Mouse (Mus musculus) embryonic facial prominence, embryonic 13.5 days (tissue): ENCODE results near the gene Gli3. TPM values are rescaled to one million over a fixed set of nuclear protein-coding genes. Genes with fewer than 3 reads are reported as not detected.

Source experiments
- ATAC-seq: fragments of 200-750 bp; cut with Nextera tagmentation; 2 replicates; pipeline ENCODE4 v1.8.0; 2017; ENCODE audit warnings: low read depth; ENCODE audit not compliant: insufficient number of reproducible peaks, insufficient read depth, low FRiP score, low TSS enrichment
- H3K27ac ChIP-seq: fragments of 300-500 bp; sonication (generic); 2 replicates; pipeline ENCODE4 v1.5.1; 2015; ENCODE audit warnings: moderate library complexity, mild to moderate bottlenecking, inconsistent platforms
- H3K27me3 ChIP-seq: fragments of 300-500 bp; sonication (generic); 2 replicates; pipeline ENCODE4 v1.6.1; 2015; ENCODE audit warnings: mild to moderate bottlenecking, inconsistent platforms
- H3K36me3 ChIP-seq: fragments of 300-500 bp; sonication (generic); 2 replicates; pipeline ENCODE4 v1.6.1; 2015; ENCODE audit warnings: mild to moderate bottlenecking, inconsistent platforms
- H3K4me1 ChIP-seq: fragments of 300-500 bp; sonication (generic); 2 replicates; pipeline ENCODE4 v1.6.1; 2015; ENCODE audit warnings: inconsistent platforms
- H3K4me2 ChIP-seq: fragments of 300-500 bp; sonication (generic); 2 replicates; pipeline ENCODE4 v1.6.1; 2015; ENCODE audit warnings: moderate library complexity, mild to moderate bottlenecking, inconsistent platforms
- H3K4me3 ChIP-seq: fragments of 300-500 bp; sonication (generic); 2 replicates; pipeline ENCODE4 v1.5.1; 2015; ENCODE audit warnings: mild to moderate bottlenecking, inconsistent platforms
- H3K9ac ChIP-seq: fragments of 300-500 bp; sonication (generic); 2 replicates; pipeline ENCODE4 v1.6.1; 2015; ENCODE audit warnings: mild to moderate bottlenecking, inconsistent platforms
- H3K9me3 ChIP-seq: fragments of 300-500 bp; sonication (generic); 2 replicates; pipeline ENCODE4 v1.6.1; 2016; ENCODE audit warnings: inconsistent platforms
- WGBS: fragments of 180-500 bp; shearing (Covaris S2); methylation state at CpG from one replicate; pipeline ENCODE4 v1.1.7; 2015; ENCODE audit warnings: mixed read lengths; 5-methylcytosine and 5-hydroxymethylcytosine counted together
- polyA plus RNA-seq: library from polyadenylated mRNA; unstranded; fragments of >200 nt; fragmentation: Nextera tagmentation; extraction: Ambion mirVana; gene quantifications from 2 replicates; pipeline ENCODE4 v1.2.1, GENCODE M21; 2015

The Gli3 gene
- polyA plus RNA-seq, 1 experiment from 2014 or later, result 32.8 TPM

- Histone ChIP-seq H3K36me3 (no peaks in the 10 kb centered on the region), H3K27me3 (no peaks in the 10 kb centered on the region), H3K4me3 (peak overlapping the region; percentile 42), H3K4me1 (peaks cover 9% of the 10 kb centered on the region), H3K9ac (peak overlapping the region; percentile 67), H3K4me2 (peak overlapping the region; percentile 64), H3K27ac (peak overlapping the region; percentile 41), H3K9me3 (no peaks in the 10 kb centered on the region)
- WGBS, result 3% methylated on average over 38 of the region's 38 CpGs
- peak; percentile 70 for ATAC-seq
These were observed 296.0 kb downstream of the Gli3 start for GRCm38 (mm10) chr13:15758835-15759632.

- 21% methylated on average over 10 of the region's 10 CpGs for WGBS
- Histone ChIP-seq H3K4me3 (peak overlapping the region; percentile 42), H3K36me3 (no peaks in the 10 kb centered on the region), H3K27me3 (no peaks in the 10 kb centered on the region), H3K9ac (peak overlapping the region; percentile 67), H3K4me1 (peaks cover 9% of the 10 kb centered on the region), H3K27ac (peak overlapping the region; percentile 41), H3K9me3 (no peaks in the 10 kb centered on the region), H3K4me2 (peak overlapping the region; percentile 64)
- no peak for ATAC-seq
These were observed 296.8 kb downstream of the Gli3 start for GRCm38 (mm10) chr13:15759633-15760441.

GRCm38 (mm10) chr13:15762291-15762690 is 299.3 kb downstream of the Gli3 start:
- Histone ChIP-seq H3K4me3 (no peak overlapping the region), H3K9me3 (no peaks in the 10 kb centered on the region), H3K27ac (no peak overlapping the region), H3K4me1 (peaks cover 9% of the 10 kb centered on the region), H3K27me3 (no peaks in the 10 kb centered on the region), H3K4me2 (no peak overlapping the region), H3K9ac (no peak overlapping the region), H3K36me3 (no peaks in the 10 kb centered on the region)
- WGBS, result 83% methylated on average over 4 of the region's 4 CpGs
- no peak for ATAC-seq

- Histone ChIP-seq H3K36me3 (no peaks in the 10 kb centered on the region), H3K27ac (no peak overlapping the region), H3K27me3 (no peaks in the 10 kb centered on the region), H3K4me3 (no peak overlapping the region), H3K4me2 (no peak overlapping the region), H3K4me1 (peaks cover 9% of the 10 kb centered on the region), H3K9ac (no peak overlapping the region), H3K9me3 (no peaks in the 10 kb centered on the region)
- WGBS, result 40% methylated on average over 6 of the region's 6 CpGs
- ATAC-seq, result no peak
These were observed 299.9 kb downstream of the Gli3 start for GRCm38 (mm10) chr13:15762901-15763417.

GRCm38 (mm10) chr13:15777624-15778023 is 314.6 kb downstream of the Gli3 start:
- Histone ChIP-seq H3K4me2 (no peak overlapping the region), H3K36me3 (no peaks in the 10 kb centered on the region), H3K27ac (no peak overlapping the region), H3K4me1 (no peaks in the 10 kb centered on the region), H3K9ac (no peak overlapping the region), H3K4me3 (no peak overlapping the region), H3K9me3 (no peaks in the 10 kb centered on the region), H3K27me3 (no peaks in the 10 kb centered on the region)
- WGBS, result 79% methylated on average over 6 of the region's 6 CpGs
- no peak for ATAC-seq
